Mouse (Mus musculus): Measurements from ENCODE around the gene Slc38a9.

DNA sequence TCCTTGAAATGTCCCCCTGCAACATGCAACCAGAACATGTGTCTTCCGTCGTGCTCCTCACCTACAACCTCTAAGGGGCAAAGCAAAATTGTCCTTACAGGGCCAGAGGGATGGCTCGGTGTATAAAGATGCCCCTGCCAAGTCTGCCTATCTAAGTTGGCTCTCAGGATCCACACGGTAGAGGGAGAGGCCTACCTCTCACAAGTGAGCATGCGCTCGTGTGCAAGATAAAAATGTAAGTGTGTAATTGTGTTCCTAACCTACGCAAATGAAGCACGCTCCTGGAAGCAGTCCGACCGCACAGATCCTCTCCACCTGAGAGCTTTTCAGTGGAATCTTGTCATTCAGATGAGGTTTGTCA lies 86.1 kb downstream of the Slc38a9 start:
- TF ChIP-seq CTCF (IDR thresholded peaks at IDR 0.05; ENCODE audit: insufficient read depth, low read depth, low read length): no peak
- no peak for TF ChIP-seq POLR2A (IDR thresholded peaks at IDR 0.05; ENCODE audit: insufficient read depth, low read depth, low read length)

All from olfactory bulb, adult 2 months (tissue).